Mouse (Mus musculus): ENCODE results near the gene Hapln2.

- TF ChIP-seq CTCF (IDR thresholded peaks at IDR 0.05; ENCODE audit: borderline replicate concordance, extremely low read depth, insufficient read depth, insufficient read length) (no peak), POLR2A (IDR thresholded peaks at IDR 0.05; ENCODE audit: borderline replicate concordance, extremely low read depth, insufficient read depth, insufficient read length, poor library complexity, severe bottlenecking) (no peak)
Measured at GRCm38 (mm10) chr3:87981894-87982835, 45.2 kb downstream of the Hapln2 start.

All from brain, embryonic 14.5 days (tissue).